Mouse (Mus musculus): ENCODE measurements around the gene Synj2. TPM values are rescaled to one million over a fixed set of nuclear protein-coding genes. Genes with fewer than 3 reads are reported as not detected.
A peak's percentile ranks its signal among the peaks of the same experiment; 100 is the strongest.

Synj2 gene
- polyA plus RNA-seq, 1 experiment from 2014 or later, result 10.3 TPM

GRCm38 (mm10) chr17:5924238-5924637 is 16.8 kb upstream of the Synj2 start:
- ATAC-seq (ENCODE audit: insufficient number of reproducible peaks, insufficient read depth, low FRiP score, low read depth), result no peak
- no peak overlapping the region for H3K4me2 ChIP-seq (replicated peaks; ENCODE audit: low read depth, low read length)
- peaks cover 46% of the 10 kb centered on the region for H3K36me3 ChIP-seq (ENCODE audit: control insufficient read depth, insufficient read depth, low read length)
- 67% methylated on average over 8 of the region's 8 CpGs for WGBS
- no peak overlapping the region for H3K9ac ChIP-seq (replicated peaks; ENCODE audit: low read depth, low read length)
- no peaks in the 10 kb centered on the region for H3K9me3 ChIP-seq (ENCODE audit: control insufficient read depth, low read depth, low read length)
- H3K4me3 ChIP-seq (ENCODE audit: low read depth, low read length), result no peak overlapping the region
- no peaks in the 10 kb centered on the region for H3K4me1 ChIP-seq (ENCODE audit: control insufficient read depth, insufficient read depth, low read length)
- no peak overlapping the region for H3K27ac ChIP-seq (ENCODE audit: low read length)
- no peaks in the 10 kb centered on the region for H3K27me3 ChIP-seq (ENCODE audit: control insufficient read depth, insufficient read depth, low read length)

- Histone ChIP-seq H3K9me3 (ENCODE audit: control insufficient read depth, low read depth, low read length) (no peaks in the 10 kb centered on the region), H3K4me2 (replicated peaks; ENCODE audit: low read depth, low read length) (no peak overlapping the region), H3K4me3 (ENCODE audit: low read depth, low read length) (no peak overlapping the region), H3K27ac (ENCODE audit: low read length) (no peak overlapping the region), H3K9ac (replicated peaks; ENCODE audit: low read depth, low read length) (no peak overlapping the region), H3K36me3 (ENCODE audit: control insufficient read depth, insufficient read depth, low read length) (peaks cover 38% of the 10 kb centered on the region), H3K4me1 (ENCODE audit: control insufficient read depth, insufficient read depth, low read length) (no peaks in the 10 kb centered on the region), H3K27me3 (ENCODE audit: control insufficient read depth, insufficient read depth, low read length) (no peaks in the 10 kb centered on the region)
- no peak for ATAC-seq (ENCODE audit: insufficient number of reproducible peaks, insufficient read depth, low FRiP score, low read depth)
- WGBS, result 68% methylated on average over 7 of the region's 7 CpGs
Observed at GRCm38 (mm10) chr17:5926710-5927109, 14.4 kb upstream of the Synj2 start.

GRCm38 (mm10) chr17:5929031-5929430 is 12.0 kb upstream of the Synj2 start:
- Histone ChIP-seq H3K9me3 (ENCODE audit: control insufficient read depth, low read depth, low read length) (no peaks in the 10 kb centered on the region), H3K27ac (ENCODE audit: low read length) (no peak overlapping the region), H3K4me2 (replicated peaks; ENCODE audit: low read depth, low read length) (no peak overlapping the region), H3K4me1 (ENCODE audit: control insufficient read depth, insufficient read depth, low read length) (no peaks in the 10 kb centered on the region), H3K4me3 (ENCODE audit: low read depth, low read length) (no peak overlapping the region), H3K27me3 (ENCODE audit: control insufficient read depth, insufficient read depth, low read length) (no peaks in the 10 kb centered on the region), H3K36me3 (ENCODE audit: control insufficient read depth, insufficient read depth, low read length) (peaks cover 34% of the 10 kb centered on the region), H3K9ac (replicated peaks; ENCODE audit: low read depth, low read length) (no peak overlapping the region)
- 86% methylated on average over 6 of the region's 6 CpGs for WGBS
- no peak for ATAC-seq (ENCODE audit: insufficient number of reproducible peaks, insufficient read depth, low FRiP score, low read depth)

- Histone ChIP-seq H3K4me3 (ENCODE audit: low read depth, low read length) (no peak overlapping the region), H3K27me3 (ENCODE audit: control insufficient read depth, insufficient read depth, low read length) (no peaks in the 10 kb centered on the region), H3K4me2 (replicated peaks; ENCODE audit: low read depth, low read length) (no peak overlapping the region), H3K27ac (ENCODE audit: low read length) (no peak overlapping the region), H3K4me1 (ENCODE audit: control insufficient read depth, insufficient read depth, low read length) (peaks cover 12% of the 10 kb centered on the region; the same call in 1 of the 2 replicates), H3K36me3 (ENCODE audit: control insufficient read depth, insufficient read depth, low read length) (peaks cover 17% of the 10 kb centered on the region), H3K9me3 (ENCODE audit: control insufficient read depth, low read depth, low read length) (no peaks in the 10 kb centered on the region), H3K9ac (replicated peaks; ENCODE audit: low read depth, low read length) (no peak overlapping the region)
- no peak for ATAC-seq (ENCODE audit: insufficient number of reproducible peaks, insufficient read depth, low FRiP score, low read depth)
- WGBS, result 84% methylated on average over 5 of the region's 5 CpGs
Observed at GRCm38 (mm10) chr17:5932161-5932560, 8.9 kb upstream of the Synj2 start.

GRCm38 (mm10) chr17:5934554-5935324 is 6.3 kb upstream of the Synj2 start:
- under 1% methylated on average over 30 of the region's 30 CpGs for WGBS
- Histone ChIP-seq H3K36me3 (ENCODE audit: control insufficient read depth, insufficient read depth, low read length) (peaks cover 3% of the 10 kb centered on the region), H3K4me3 (ENCODE audit: low read depth, low read length) (peak overlapping the region; percentile 33), H3K4me2 (replicated peaks; ENCODE audit: low read depth, low read length) (peak overlapping the region; percentile 68), H3K27ac (ENCODE audit: low read length) (peak overlapping the region; percentile 66; the same call in 1 of the 2 replicates), H3K9ac (replicated peaks; ENCODE audit: low read depth, low read length) (peak overlapping the region; percentile 30; the same call in 1 of the 2 replicates), H3K27me3 (ENCODE audit: control insufficient read depth, insufficient read depth, low read length) (no peaks in the 10 kb centered on the region), H3K9me3 (ENCODE audit: control insufficient read depth, low read depth, low read length) (no peaks in the 10 kb centered on the region), H3K4me1 (ENCODE audit: control insufficient read depth, insufficient read depth, low read length) (peaks cover 12% of the 10 kb centered on the region)
- peak; percentile 90 for ATAC-seq (ENCODE audit: insufficient number of reproducible peaks, insufficient read depth, low FRiP score, low read depth)

- no peak overlapping the region for H3K4me3 ChIP-seq (ENCODE audit: low read depth, low read length)
- H3K9ac ChIP-seq (replicated peaks; ENCODE audit: low read depth, low read length), result no peak overlapping the region
- H3K27ac ChIP-seq (ENCODE audit: low read length), result no peak overlapping the region
- H3K27me3 ChIP-seq (ENCODE audit: control insufficient read depth, insufficient read depth, low read length), result no peaks in the 10 kb centered on the region
- H3K4me1 ChIP-seq (ENCODE audit: control insufficient read depth, insufficient read depth, low read length), result peaks cover 17% of the 10 kb centered on the region
- ATAC-seq (ENCODE audit: insufficient number of reproducible peaks, insufficient read depth, low FRiP score, low read depth), result no peak
- no peaks in the 10 kb centered on the region for H3K9me3 ChIP-seq (ENCODE audit: control insufficient read depth, low read depth, low read length)
- H3K36me3 ChIP-seq (ENCODE audit: control insufficient read depth, insufficient read depth, low read length), result peaks cover 3% of the 10 kb centered on the region
- WGBS, result 35% methylated on average over 3 of the region's 3 CpGs
- H3K4me2 ChIP-seq (replicated peaks; ENCODE audit: low read depth, low read length), result no peak overlapping the region; the same call in 1 of the 2 replicates
Observed at GRCm38 (mm10) chr17:5935680-5936079, 5.4 kb upstream of the Synj2 start.

GRCm38 (mm10) chr17:5936276-5936675 is 4.8 kb upstream of the Synj2 start:
- no peaks in the 10 kb centered on the region for H3K27me3 ChIP-seq (ENCODE audit: control insufficient read depth, insufficient read depth, low read length)
- no peak for ATAC-seq (ENCODE audit: insufficient number of reproducible peaks, insufficient read depth, low FRiP score, low read depth)
- peaks cover 1% of the 10 kb centered on the region for H3K36me3 ChIP-seq (ENCODE audit: control insufficient read depth, insufficient read depth, low read length)
- H3K9ac ChIP-seq (replicated peaks; ENCODE audit: low read depth, low read length), result no peak overlapping the region
- H3K4me2 ChIP-seq (replicated peaks; ENCODE audit: low read depth, low read length), result no peak overlapping the region
- peaks cover 17% of the 10 kb centered on the region for H3K4me1 ChIP-seq (ENCODE audit: control insufficient read depth, insufficient read depth, low read length)
- no peaks in the 10 kb centered on the region for H3K9me3 ChIP-seq (ENCODE audit: control insufficient read depth, low read depth, low read length)
- 62% methylated on average over 14 of the region's 14 CpGs for WGBS
- no peak overlapping the region for H3K4me3 ChIP-seq (ENCODE audit: low read depth, low read length)
- no peak overlapping the region for H3K27ac ChIP-seq (ENCODE audit: low read length)

GRCm38 (mm10) chr17:5937441-5937840 is 3.6 kb upstream of the Synj2 start:
- WGBS, result 62% methylated on average over 2 of the region's 2 CpGs
- no peaks in the 10 kb centered on the region for H3K9me3 ChIP-seq (ENCODE audit: control insufficient read depth, low read depth, low read length)
- no peak for ATAC-seq (ENCODE audit: insufficient number of reproducible peaks, insufficient read depth, low FRiP score, low read depth)

GRCm38 (mm10) chr17:5939871-5940270 is 1.2 kb upstream of the Synj2 start:
- Histone ChIP-seq H3K4me1 (ENCODE audit: control insufficient read depth, insufficient read depth, low read length) (peaks cover 20% of the 10 kb centered on the region), H3K4me2 (replicated peaks; ENCODE audit: low read depth, low read length) (peak overlapping the region; percentile 76), H3K36me3 (ENCODE audit: control insufficient read depth, insufficient read depth, low read length) (no peaks in the 10 kb centered on the region), H3K4me3 (ENCODE audit: low read depth, low read length) (no peak overlapping the region), H3K27me3 (ENCODE audit: control insufficient read depth, insufficient read depth, low read length) (no peaks in the 10 kb centered on the region), H3K27ac (ENCODE audit: low read length) (no peak overlapping the region), H3K9ac (replicated peaks; ENCODE audit: low read depth, low read length) (no peak overlapping the region), H3K9me3 (ENCODE audit: control insufficient read depth, low read depth, low read length) (no peaks in the 10 kb centered on the region)
- 53% methylated on average over 12 of the region's 12 CpGs for WGBS
- no peak for ATAC-seq (ENCODE audit: insufficient number of reproducible peaks, insufficient read depth, low FRiP score, low read depth)

More at GRCm38 (mm10) chr17:5937441-5937840, 3.6 kb upstream of the Synj2 start:
- H3K27ac ChIP-seq (ENCODE audit: low read length), result no peak overlapping the region
- H3K36me3 ChIP-seq (ENCODE audit: control insufficient read depth, insufficient read depth, low read length), result no peaks in the 10 kb centered on the region
- H3K9ac ChIP-seq (replicated peaks; ENCODE audit: low read depth, low read length), result no peak overlapping the region
- peaks cover 22% of the 10 kb centered on the region for H3K4me1 ChIP-seq (ENCODE audit: control insufficient read depth, insufficient read depth, low read length)
- no peaks in the 10 kb centered on the region for H3K27me3 ChIP-seq (ENCODE audit: control insufficient read depth, insufficient read depth, low read length)
- no peak overlapping the region for H3K4me2 ChIP-seq (replicated peaks; ENCODE audit: low read depth, low read length)
- H3K4me3 ChIP-seq (ENCODE audit: low read depth, low read length), result no peak overlapping the region
